Mouse (Mus musculus): ENCODE data around the gene Disp3. TPM values are rescaled to one million over a fixed set of nuclear protein-coding genes. Genes with fewer than 3 reads are reported as not detected.

The Disp3 gene
- total RNA-seq, 2 experiments from 2014 or later = 0.10 to 0.13 TPM

DNA sequence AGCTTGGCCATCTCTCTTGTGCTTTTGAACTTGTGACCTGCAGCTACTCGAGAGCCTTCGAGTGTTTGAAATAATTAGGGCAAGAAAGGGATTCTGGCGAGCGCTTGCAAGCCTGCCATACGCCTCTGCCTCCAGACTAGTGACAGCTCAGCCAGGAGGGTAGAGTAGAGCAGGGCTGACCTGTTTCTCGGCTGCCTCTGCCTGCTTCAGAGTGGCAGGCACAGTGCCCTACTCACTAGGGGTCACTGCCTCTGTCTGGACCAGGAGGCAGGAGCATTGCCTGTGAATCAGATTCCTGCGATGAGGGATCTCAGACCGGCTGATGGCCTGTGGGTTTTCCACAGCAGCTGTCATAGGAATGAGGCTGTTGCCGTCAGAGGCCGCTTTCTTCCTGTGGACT lies 55.1 kb downstream of the Disp3 start:
- DNase-seq = no peak
- intact Hi-C loops (cut with DNase I; ENCODE audit: low total_unique reads) = no loop called here

DNA sequence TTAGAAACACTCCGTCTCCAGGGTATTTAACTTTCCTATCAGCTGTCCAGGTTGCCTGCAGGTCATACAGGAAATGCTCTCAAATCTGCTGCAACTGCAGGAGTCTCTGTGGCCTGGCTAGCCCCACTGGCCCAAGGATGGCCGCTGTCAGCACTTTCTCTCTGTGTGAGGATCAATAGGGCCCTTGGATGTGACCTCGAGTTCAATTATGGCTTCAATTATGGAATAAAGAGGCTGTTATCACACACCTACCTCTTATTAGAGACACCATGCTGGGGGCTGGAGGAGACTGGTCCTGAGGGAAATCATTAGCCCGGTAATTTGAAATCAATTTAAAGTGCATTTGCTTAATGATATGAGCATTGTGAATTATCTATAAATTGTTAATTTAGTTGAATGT lies 55.6 kb downstream of the Disp3 start:
- intact Hi-C loops (cut with DNase I; ENCODE audit: low total_unique reads) = no loop called here
- DNase-seq = no peak

DNA sequence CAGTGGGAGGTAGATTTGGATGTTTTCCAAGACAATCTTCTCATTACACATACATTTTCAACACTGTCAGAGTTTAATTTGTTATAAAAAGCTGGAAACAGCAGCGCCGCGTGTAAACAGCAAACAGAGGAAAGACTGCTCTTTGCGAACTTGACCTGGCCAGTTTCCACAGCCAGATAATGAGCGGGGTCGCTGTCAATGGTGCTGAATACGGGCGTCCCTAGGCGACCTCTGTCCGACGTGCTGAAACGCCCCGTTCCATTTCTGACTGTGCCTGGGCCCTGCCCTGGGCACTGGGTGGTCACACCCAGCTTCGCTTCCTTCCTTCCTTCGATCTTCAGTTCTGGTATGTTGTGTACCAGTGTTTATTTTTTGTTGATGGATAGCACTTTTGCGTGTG lies 58.1 kb downstream of the Disp3 start:
- peak; percentile 61 for DNase-seq

DNA sequence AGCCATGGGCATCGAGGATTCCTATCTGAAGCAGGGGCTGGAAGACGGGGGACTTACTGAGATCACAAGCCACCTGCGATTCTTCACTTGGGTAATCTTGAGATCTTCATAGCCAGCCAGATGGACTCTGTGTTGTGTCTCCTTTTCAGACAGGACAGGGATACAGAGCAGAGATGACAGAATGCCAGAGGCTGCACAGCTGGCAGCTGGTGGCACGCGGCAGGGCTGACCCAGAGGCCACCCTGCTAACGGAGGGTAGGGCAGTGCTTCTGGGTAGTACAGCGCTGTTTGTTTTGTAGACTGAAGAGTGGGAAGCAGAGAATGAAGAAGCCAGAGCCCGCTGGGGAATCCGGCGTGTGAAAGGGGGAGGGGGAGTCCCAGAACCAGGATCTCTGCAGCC lies 64.8 kb downstream of the Disp3 start:
- no peak for DNase-seq
- intact Hi-C loops (cut with DNase I; ENCODE audit: low total_unique reads) = no loop called here

More for the DNA sequence above, 58.1 kb downstream of the Disp3 start:
- intact Hi-C loops (cut with DNase I; ENCODE audit: low total_unique reads) = no loop called here

DNA sequence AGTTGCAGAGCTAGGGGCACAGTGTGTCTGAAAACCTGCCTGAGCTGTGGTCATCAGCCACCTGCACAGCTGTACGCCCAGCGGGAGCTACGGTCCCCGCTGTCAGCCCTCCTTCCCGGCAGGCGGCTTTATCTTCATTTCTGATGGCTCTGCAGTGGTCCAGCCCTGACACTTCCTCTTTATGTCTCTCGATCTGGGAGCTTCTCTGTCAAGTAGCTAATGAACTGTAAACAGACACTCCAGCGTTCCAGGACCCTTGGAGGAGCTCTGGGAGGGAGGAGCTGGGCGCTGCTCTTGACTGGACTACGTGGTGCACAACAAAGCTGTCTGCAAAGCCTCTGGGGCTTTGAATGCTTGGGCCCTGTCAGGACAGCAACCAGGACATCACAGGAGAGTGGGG lies 67.1 kb downstream of the Disp3 start:
- intact Hi-C loops (cut with DNase I; ENCODE audit: low total_unique reads) = no loop called here
- DNase-seq = no peak

DNA sequence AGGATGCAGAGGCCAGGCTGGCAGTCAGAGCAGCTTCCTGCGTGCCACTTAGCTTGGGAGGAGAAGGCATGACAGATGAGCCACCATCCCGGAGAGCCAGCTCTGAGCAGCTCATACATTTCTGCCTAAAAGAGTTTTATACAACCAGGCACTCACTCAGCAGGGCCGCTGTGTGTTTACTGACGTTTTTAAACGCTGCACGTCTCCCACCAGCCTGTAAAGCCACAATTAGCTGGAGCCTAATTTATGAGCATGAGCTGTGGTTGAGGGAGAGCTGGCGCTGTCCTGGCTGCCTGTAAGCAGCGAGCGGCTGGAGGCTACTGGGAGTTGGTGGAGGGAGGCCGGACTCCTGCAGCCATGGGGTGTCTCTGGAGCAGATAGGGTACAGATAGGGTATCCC lies 69.5 kb downstream of the Disp3 start:
- intact Hi-C loops (cut with DNase I; ENCODE audit: low total_unique reads) = no loop called here
- no peak for DNase-seq

DNA sequence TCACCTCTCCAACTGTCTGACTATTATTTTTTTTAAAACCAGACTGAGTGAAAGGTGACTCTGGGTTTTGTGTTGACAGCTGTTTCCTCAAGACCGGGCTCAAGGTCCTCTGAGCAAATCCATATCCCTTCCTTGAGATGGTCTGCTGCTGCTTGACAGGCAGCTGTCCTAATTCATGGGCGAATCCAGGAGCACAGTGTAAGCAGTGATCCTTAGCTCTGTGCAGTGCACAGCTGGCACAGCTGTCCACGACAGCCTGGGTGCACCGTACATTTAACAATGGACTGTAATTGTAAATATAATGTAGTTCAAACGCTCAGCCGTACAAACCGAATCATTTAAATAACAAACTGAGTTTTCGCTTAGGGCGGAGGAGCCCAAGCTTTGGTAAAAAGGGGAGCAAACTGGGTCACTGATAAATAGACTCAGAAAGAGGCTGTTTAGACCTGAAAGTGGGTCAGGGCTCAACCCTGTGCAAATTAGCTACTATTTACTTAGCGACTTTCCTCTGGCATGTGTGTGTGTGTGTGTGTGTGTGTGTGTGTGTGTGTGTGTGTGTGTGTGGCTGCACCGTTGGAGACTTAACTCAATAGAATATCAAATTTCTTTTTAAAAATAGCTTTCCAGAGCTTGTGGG lies 72.4 kb downstream of the Disp3 start:
- intact Hi-C loops (cut with DNase I; ENCODE audit: low total_unique reads) = no loop called here
- no peak for DNase-seq

DNA sequence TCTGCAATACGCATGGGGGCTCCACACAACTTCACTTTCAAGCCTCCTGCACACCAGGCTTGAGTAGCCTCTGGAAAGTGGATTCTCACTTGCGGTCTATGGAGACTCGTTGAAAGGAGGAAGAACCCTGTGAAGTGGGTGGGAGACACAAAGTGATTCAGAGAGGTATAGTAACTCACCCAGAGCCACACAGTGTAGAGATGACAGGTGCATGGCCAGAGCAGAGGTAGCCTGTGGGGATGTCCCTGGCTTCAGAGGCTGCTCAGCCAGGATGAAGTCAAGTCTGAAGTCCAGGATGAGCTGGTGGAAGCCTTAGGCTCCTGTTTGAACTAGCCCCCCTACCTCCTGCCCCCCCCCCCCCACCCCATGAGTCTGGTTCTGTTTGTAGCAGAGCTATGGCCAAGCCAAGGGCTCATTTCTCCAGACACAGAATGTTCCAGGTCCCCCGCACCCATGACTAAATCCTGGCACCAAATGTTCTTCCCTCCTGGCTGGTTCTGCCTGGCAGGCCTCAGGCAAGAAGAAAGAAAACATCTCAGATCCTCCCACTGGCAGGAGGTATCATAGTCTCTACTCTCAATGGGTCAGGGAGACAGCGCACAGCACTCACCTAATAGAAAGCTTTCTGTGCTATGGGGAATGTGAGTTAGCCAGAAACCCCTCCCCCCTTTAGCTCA lies 73.2 kb downstream of the Disp3 start:
- no peak for DNase-seq
- intact Hi-C loops (cut with DNase I; ENCODE audit: low total_unique reads) = no loop called here

DNA sequence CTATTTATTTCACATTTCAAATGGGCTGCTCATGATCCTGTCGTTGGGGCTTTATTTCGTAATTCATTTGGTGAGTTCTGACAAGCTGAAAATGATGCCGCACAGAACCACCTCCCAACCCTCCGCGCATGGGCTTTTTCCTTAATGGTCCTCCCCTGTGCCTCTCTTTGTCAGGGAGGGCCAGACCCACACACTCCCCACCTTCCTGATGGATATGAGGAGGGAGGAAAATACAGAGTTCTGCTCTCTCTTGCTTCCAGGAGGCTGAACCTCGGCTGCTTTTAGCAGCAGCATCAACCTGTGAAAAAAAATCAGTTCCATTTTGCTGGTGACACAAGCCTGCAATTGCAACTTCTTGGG lies 82.9 kb downstream of the Disp3 start:
- intact Hi-C loops (cut with DNase I; ENCODE audit: low total_unique reads) = no loop called here
- DNase-seq = no peak

DNA sequence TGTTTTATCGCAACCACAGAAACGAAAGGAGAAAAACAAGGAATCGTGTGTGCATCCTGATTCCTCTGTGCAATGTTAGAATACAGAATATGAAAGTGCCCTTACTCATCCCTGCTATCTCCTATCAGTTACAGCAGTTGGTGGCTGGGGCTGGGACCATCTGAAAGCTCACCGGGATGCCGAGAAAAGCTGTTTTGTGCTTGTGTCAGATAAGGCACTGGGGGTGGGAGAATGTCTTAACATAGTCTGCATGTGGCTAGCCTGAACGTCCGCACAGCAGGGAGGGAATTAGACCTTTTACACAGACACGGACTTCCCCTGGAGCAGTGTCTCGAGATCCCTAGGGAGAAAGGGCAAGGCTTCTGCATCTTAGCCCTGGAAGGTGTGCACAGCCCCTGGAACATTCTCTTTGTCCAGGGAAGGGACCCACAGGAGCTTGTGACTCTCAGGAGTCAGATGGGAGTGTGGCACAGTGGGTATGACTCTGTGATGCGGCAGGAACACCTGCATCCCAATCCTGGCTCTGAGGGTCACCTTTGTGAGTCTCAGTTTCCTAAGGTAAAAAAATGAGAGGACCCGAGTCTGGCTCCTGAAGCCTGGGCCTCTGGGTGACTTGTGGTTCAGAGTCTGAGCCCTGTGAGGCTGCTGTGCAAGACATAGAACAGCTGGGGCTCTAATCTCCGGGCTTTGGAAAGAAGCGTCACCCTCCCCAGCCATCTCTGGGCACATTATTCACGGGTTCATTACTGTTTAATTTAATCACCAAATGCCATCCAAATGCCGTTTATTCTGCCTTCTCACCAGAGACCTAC lies 83.5 kb downstream of the Disp3 start:
- intact Hi-C loops (cut with DNase I; ENCODE audit: low total_unique reads) = no loop called here
- DNase-seq = no peak

DNA sequence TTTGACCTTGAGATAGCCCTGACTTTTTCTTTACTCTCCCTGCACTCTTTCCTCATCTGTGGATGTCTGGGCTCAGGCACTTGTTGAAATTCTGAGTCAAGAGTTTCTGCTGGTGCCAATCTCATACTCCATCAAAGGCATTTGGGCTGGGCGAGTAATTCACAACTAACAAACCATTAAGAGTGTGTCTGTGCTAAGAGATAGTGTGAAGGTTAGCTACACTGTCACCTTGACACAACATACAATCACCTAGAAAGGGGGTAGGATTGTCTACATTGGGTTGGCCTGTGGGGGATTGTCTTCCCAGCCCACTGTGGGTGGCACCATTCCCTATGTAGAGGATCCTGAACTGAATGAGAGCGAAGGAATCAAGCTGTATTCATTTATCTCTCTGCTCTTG lies 84.2 kb downstream of the Disp3 start:
- intact Hi-C loops (cut with DNase I; ENCODE audit: low total_unique reads) = no loop called here
- no peak for DNase-seq

DNA sequence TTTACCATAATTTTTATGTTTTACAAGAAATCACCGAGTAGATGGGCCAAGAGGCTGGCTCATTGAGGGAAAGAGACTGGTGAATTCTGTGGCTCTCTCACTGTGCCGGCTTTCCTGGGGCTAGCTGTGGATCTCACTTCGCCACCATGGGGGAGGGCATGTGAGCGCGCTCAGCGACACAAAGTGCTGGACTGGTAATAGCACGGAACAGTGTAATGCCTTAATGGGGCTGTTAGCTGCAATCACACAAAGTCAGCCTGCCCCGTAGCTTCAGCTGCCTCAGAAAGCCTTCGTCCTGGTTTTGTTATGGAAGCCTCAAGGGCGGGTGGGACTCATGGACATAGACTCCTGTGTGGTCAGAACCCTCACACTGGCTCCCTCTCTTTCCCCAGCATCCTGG lies 89.0 kb downstream of the Disp3 start:
- no peak for DNase-seq
- intact Hi-C loops (cut with DNase I; ENCODE audit: low total_unique reads) = no loop called here

DNA sequence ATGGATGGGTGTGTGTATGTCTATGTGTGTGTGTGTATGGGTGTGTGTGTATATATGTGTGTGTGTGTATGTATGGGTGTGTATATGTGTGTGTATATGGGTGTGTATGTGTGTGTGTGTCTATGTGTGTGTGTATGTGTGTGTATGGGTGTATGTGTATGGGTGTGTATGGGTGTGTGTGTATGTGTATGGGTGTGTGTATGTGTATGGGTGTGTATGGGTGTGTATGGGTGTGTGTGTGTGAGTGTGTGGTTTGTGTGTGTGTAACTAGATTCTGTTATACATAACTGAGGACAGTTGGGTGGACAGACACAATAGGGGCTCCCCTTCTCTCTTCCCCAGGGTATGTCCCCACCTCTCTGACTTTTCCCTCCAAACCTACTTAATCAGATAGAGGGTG lies 93.4 kb downstream of the Disp3 start:
- intact Hi-C loops (cut with DNase I; ENCODE audit: low total_unique reads) = no loop called here

DNA sequence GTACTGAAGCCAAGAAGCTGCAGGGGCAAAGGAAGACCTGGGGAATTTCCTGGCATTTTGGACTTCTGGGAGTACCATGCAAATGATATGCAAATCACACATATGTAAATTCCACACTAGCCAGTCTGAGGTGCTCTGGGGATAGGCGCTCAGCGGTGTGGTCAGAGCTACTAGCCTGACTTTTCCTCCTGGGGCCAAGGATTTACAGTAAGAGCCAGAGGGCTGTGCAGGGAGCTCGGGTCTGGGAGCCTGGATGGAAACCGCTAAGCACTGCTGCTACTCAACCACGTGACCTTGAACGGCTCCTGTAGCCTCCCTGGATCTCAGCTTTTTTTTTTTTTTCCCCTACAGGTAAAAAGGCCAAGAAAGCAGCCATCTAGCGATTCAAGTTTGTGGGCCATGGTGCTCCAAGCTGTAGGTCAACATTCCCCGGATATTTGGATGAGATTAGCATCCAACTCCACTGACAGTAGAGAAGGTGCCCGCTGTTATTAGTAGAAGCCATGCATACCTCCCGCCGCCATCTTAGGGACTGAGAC lies 95.0 kb downstream of the Disp3 start:
- intact Hi-C loops (cut with DNase I; ENCODE audit: low total_unique reads) = no loop called here
- no peak for DNase-seq

More for the DNA sequence above, 93.4 kb downstream of the Disp3 start:
- no peak for DNase-seq

Other genes with a start within 250 kb of the Disp3 start
- gene Clcn6, start 249.1 kb downstream of the Disp3 start, total RNA-seq (2021) = 1 to 10 TPM; 4.7 to 5.4 TPM
- gene Mthfr, start 248.9 kb downstream of the Disp3 start, total RNA-seq (2021) = 10 to 100 TPM; 12.0 to 12.3 TPM
- gene Agtrap, start 199.9 kb downstream of the Disp3 start, total RNA-seq (2021) = 10 to 100 TPM; 12.3 to 14.7 TPM
- 10 to 100 TPM; 11.5 to 12.9 TPM for gene Mad2l2, start 157.6 kb downstream of the Disp3 start, total RNA-seq (2021)
- gene Draxin, start 157.3 kb downstream of the Disp3 start, total RNA-seq (2021) = under 1 TPM; 0.10 to 0.13 TPM
- 10 to 100 TPM; 22.9 to 29.1 TPM for gene Fbxo6, start 135.8 kb downstream of the Disp3 start, total RNA-seq (2021)
- gene Fbxo44, start 127.5 kb downstream of the Disp3 start, total RNA-seq (2021) = 1 to 10 TPM; 1.4 to 3.3 TPM
- gene Fbxo2, start 127.3 kb downstream of the Disp3 start, total RNA-seq (2021) = not detected
- gene Ubiad1, start 156.8 kb upstream of the Disp3 start, total RNA-seq (2021) = 10 to 100 TPM in 1 of 2 experiments, 1 to 10 TPM in 1; 8.4 to 10.1 TPM
- gene Mtor, start 160.6 kb upstream of the Disp3 start, total RNA-seq (2021) = 10 to 100 TPM; 27.5 to 31.4 TPM
- gene Angptl7, start 212.5 kb upstream of the Disp3 start, total RNA-seq (2021) = 10 to 100 TPM; 23.9 to 72.0 TPM